Mouse (Mus musculus): ENCODE measurements around the gene Mcoln2.

DNA sequence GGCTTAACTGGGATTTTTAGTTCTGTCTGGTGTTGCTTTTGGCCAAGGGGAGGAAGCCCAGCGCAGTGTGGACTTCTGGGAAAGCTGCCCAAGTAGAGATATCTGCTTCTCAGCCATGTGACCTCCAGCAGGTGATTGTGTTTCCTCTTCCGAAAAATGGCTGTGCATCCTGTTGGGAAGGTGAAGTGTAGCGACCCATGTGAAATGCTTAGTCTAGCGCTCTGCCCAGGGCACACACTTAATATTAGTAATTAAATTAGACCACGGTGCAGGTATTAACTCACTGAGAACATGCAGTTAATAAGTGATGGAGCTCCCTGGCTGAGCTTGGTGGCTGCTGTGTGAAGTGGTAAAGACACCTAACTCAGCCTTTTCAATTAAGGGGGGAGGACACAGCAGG is 88.0 kb downstream of the Mcoln2 start:
- no peak for TF ChIP-seq POLR2A (IDR thresholded peaks at IDR 0.05; ENCODE audit: borderline replicate concordance, control insufficient read depth, low read depth, low read length)
- no peak for TF ChIP-seq CTCF (IDR thresholded peaks at IDR 0.05; ENCODE audit: control insufficient read depth, insufficient read depth, low read length)

All from bone marrow, adult 2 months (tissue).